Mouse (Mus musculus) CH12.LX (cell line): Measurements from ENCODE around the gene Ell. TPM values are rescaled to one million over a fixed set of nuclear protein-coding genes. Genes with fewer than 3 reads are reported as not detected.

Source experiments
- DNase-seq: peaks from one replicate; pipeline ENCODE4 v3.0.0-alpha.2; 2013; ENCODE audit errors: extremely low read depth
- H3K27ac ChIP-seq: 2 replicates; pipeline ENCODE4 v1.5.1; 2012; ENCODE audit warnings: low read depth, mild to moderate bottlenecking, control low read depth, moderate library complexity; ENCODE audit not compliant: insufficient read depth
- H3K27me3 ChIP-seq: replicated peaks from 2 replicates; pipeline ENCODE3; 2012; ENCODE audit warnings: inconsistent platforms
- H3K36me3 ChIP-seq, 2 experiments: replicated peaks in 1 of 2; 2 replicates each; pipeline versions ENCODE3 to v1.6.1; 2012; ENCODE audit warnings: inconsistent platforms in 1 of 2, low read length in 1 of 2, mild to moderate bottlenecking in 1 of 2, mixed read lengths in 1 of 2, moderate library complexity in 1 of 2; ENCODE audit not compliant: control insufficient read depth in 1 of 2, insufficient read depth in 1 of 2
- H3K4me1 ChIP-seq, 2 experiments: 2 replicates each; pipeline ENCODE4 v1.6.1; 2012; ENCODE audit warnings: inconsistent platforms in 1 of 2, moderate library complexity in 1 of 2; ENCODE audit not compliant: insufficient read depth in 2 of 2, control insufficient read depth in 1 of 2
- H3K4me2 ChIP-seq: 2 replicates; pipeline ENCODE4 v1.6.1; 2012; ENCODE audit warnings: low read depth, mild to moderate bottlenecking, control low read depth; ENCODE audit not compliant: poor library complexity, insufficient read depth, severe bottlenecking
- H3K4me3 ChIP-seq, 3 experiments: fragments of 150-350 bp in 1 of 3; sonication (generic) in 1 of 3; replicated peaks in 1 of 3; 2 replicates each; pipeline versions ENCODE3 to v1.5.1; 2011 to 2012; ENCODE audit warnings: low read depth in 2 of 3, low read length in 2 of 3, mild to moderate bottlenecking in 2 of 3, moderate library complexity in 2 of 3, control low read depth in 1 of 3, improper control_type of control experiment in 1 of 3, inconsistent platforms in 1 of 3, mixed read lengths in 1 of 3; ENCODE audit not compliant: poor library complexity in 1 of 3
- H3K79me2 ChIP-seq: replicated peaks from 2 replicates; pipeline ENCODE4 v1.6.1; 2012; ENCODE audit warnings: mild to moderate bottlenecking, moderate library complexity; ENCODE audit not compliant: control insufficient read depth, poor library complexity, insufficient read depth, severe bottlenecking; ENCODE audit errors: extremely low read depth
- H3K9ac ChIP-seq: 2 replicates; pipeline ENCODE4 v1.6.1; 2012; ENCODE audit warnings: low read depth, mild to moderate bottlenecking, control low read depth, moderate library complexity; ENCODE audit not compliant: insufficient read depth
- H3K9me3 ChIP-seq: replicated peaks from 2 replicates; pipeline ENCODE3; 2012; ENCODE audit warnings: low read length, inconsistent platforms, mixed read lengths
- BHLHE40 ChIP-seq: IDR thresholded peaks from 2 replicates; pipeline ENCODE4 v1.6.1; 2011; ENCODE audit warnings: mild to moderate bottlenecking, low read depth, low read length, improper control_type of control experiment
- CHD2 ChIP-seq: IDR thresholded peaks from 2 replicates; pipeline ENCODE4 v1.6.1; 2011; ENCODE audit warnings: low read length, improper control_type of control experiment
- CTCF ChIP-seq, 2 experiments: IDR thresholded peaks in 1 of 2; conservative IDR thresholded peaks in 1 of 2; 2 replicates each; pipeline ENCODE4 v1.5.1; 2011 to 2012; ENCODE audit warnings: low read depth in 2 of 2, low read length in 2 of 2, improper control_type of control experiment in 1 of 2, inconsistent platforms in 1 of 2, mild to moderate bottlenecking in 1 of 2, moderate library complexity in 1 of 2
- ELF1 ChIP-seq: IDR thresholded peaks from 2 replicates; pipeline ENCODE4 v1.6.1; 2014; ENCODE audit warnings: low read depth, mild to moderate bottlenecking, inconsistent platforms, low read length, improper control_type of control experiment
- EP300 ChIP-seq: IDR thresholded peaks from 2 replicates; pipeline ENCODE4 v1.6.1; 2011; ENCODE audit warnings: low read length, improper control_type of control experiment
- ETS1 ChIP-seq: conservative IDR thresholded peaks from 2 replicates; pipeline ENCODE4 v1.6.1; 2012; ENCODE audit warnings: low read depth, mild to moderate bottlenecking, inconsistent platforms, low read length, improper control_type of control experiment, moderate library complexity
- HCFC1 ChIP-seq: IDR thresholded peaks from 2 replicates; pipeline ENCODE4 v1.6.1; 2012; ENCODE audit warnings: low read depth, mild to moderate bottlenecking, inconsistent platforms, low read length, improper control_type of control experiment
- IRF4 ChIP-seq: IDR thresholded peaks from 2 replicates; pipeline ENCODE4 v1.6.1; 2014; ENCODE audit warnings: low read depth, mild to moderate bottlenecking, inconsistent platforms, low read length, improper control_type of control experiment
- JUN ChIP-seq: IDR thresholded peaks from 2 replicates; pipeline ENCODE4 v1.6.1; 2011; ENCODE audit warnings: low read depth, mild to moderate bottlenecking, low read length, improper control_type of control experiment, moderate library complexity; ENCODE audit not compliant: insufficient read depth
- KAT2A ChIP-seq: IDR thresholded peaks from 2 replicates; pipeline ENCODE4 v1.6.1; 2012; ENCODE audit warnings: low read length, improper control_type of control experiment, inconsistent platforms; ENCODE audit not compliant: insufficient replicate concordance
- MAFK ChIP-seq: IDR thresholded peaks from 2 replicates; pipeline ENCODE4 v1.6.1; 2011; ENCODE audit warnings: low read length, improper control_type of control experiment; ENCODE audit not compliant: insufficient replicate concordance
- MAX ChIP-seq: IDR thresholded peaks from 2 replicates; pipeline ENCODE4 v1.6.1; 2011; ENCODE audit warnings: low read length, improper control_type of control experiment
- MAZ ChIP-seq: IDR thresholded peaks from 2 replicates; pipeline ENCODE4 v1.6.1; 2012; ENCODE audit warnings: low read depth, mild to moderate bottlenecking, inconsistent platforms, low read length, improper control_type of control experiment, moderate library complexity
- MXI1 ChIP-seq: IDR thresholded peaks from 2 replicates; pipeline ENCODE4 v1.6.1; 2011; ENCODE audit warnings: mild to moderate bottlenecking, low read depth, low read length, improper control_type of control experiment
- NELFE ChIP-seq: IDR thresholded peaks from 2 replicates; pipeline ENCODE4 v1.6.1; 2011; ENCODE audit warnings: low read depth, low read length, improper control_type of control experiment
- NRF1 ChIP-seq: IDR thresholded peaks from 2 replicates; pipeline ENCODE4 v1.6.1; 2014; ENCODE audit warnings: low read depth, mild to moderate bottlenecking, inconsistent platforms, low read length, improper control_type of control experiment, moderate library complexity
- POLR2A ChIP-seq: IDR thresholded peaks from 2 replicates; pipeline ENCODE4 v1.6.1; 2011; ENCODE audit warnings: low read depth, mild to moderate bottlenecking, improper control_type of control experiment, low read length
- SIN3A ChIP-seq: IDR thresholded peaks from 2 replicates; pipeline ENCODE4 v1.6.1; 2012; ENCODE audit warnings: low read length, improper control_type of control experiment, inconsistent platforms
- SMC3 ChIP-seq: IDR thresholded peaks from 2 replicates; pipeline ENCODE4 v1.6.1; 2011; ENCODE audit warnings: low read depth, low read length, improper control_type of control experiment
- TBP ChIP-seq: conservative IDR thresholded peaks from 2 replicates; pipeline ENCODE4 v1.6.1; 2011; ENCODE audit warnings: low read depth, low read length, improper control_type of control experiment
- TCF12 ChIP-seq: IDR thresholded peaks from 2 replicates; pipeline ENCODE4 v1.6.1; 2014; ENCODE audit warnings: low read depth, mild to moderate bottlenecking, inconsistent platforms, low read length, improper control_type of control experiment
- UBTF ChIP-seq: IDR thresholded peaks from 2 replicates; pipeline ENCODE4 v1.6.1; 2012; ENCODE audit warnings: low read depth, mild to moderate bottlenecking, inconsistent platforms, low read length, improper control_type of control experiment, moderate library complexity
- ZC3H11A ChIP-seq: IDR thresholded peaks from 2 replicates; pipeline ENCODE4 v1.6.1; 2012; ENCODE audit warnings: low read depth, mild to moderate bottlenecking, inconsistent platforms, low read length, improper control_type of control experiment
- dilution Hi-C: fragments of 300-500 bp; cut with MboI; formaldehyde crosslinking; loops from 2 replicates; pipeline ENCODE4 v1.14.3; 2020; ENCODE audit warnings: low sequenced_read_pairs; ENCODE audit not compliant: extremely low pct_unique_long_range_greater_than_20kb, extremely low pct_ligation_motif_present
- in situ Hi-C: fragments of 300-500 bp; cut with MboI; formaldehyde crosslinking; loops from 3 replicates; pipeline ENCODE4 v1.14.3; 2019; ENCODE audit warnings: low sequenced_read_pairs, low pct_ligation_motif_present, low pct_unique_long_range_greater_than_20kb, mixed read lengths
- polyA plus RNA-seq: library from polyadenylated mRNA; unstranded; fragments of >175 nt; gene quantifications from 2 replicates; pipeline ENCODE4 v1.2.1, GENCODE M21; 2012; ENCODE audit warnings: low read depth; ENCODE audit not compliant: insufficient read length
- total RNA-seq, 2 experiments: library from RNA; depleted of rRNA; stranded (reverse); fragments of 300-350 nt in 1 of 2; fragments of >200 nt in 1 of 2; gene quantifications; 2 replicates each; pipeline ENCODE4 v1.2.3; 2012 to 2014

Ell gene
- total and polyA plus RNA-seq, 3 experiments = 6.5 to 17.9 (median 9.8) TPM

- DNase-seq = no peak
- Histone ChIP-seq H3K27me3 (no peaks in the 10 kb centered on the region), H3K79me2 (peaks cover 2% of the 10 kb centered on the region; the same call in 1 of the 2 replicates), H3K4me2 (no peak overlapping the region), H3K9ac (no peak overlapping the region)
- dilution Hi-C loops (no loop called here), in situ Hi-C loops (no loop called here)
- TF ChIP-seq TCF12 (no peak), ZC3H11A (no peak), IRF4 (no peak), BHLHE40 (no peak), CHD2 (no peak), NRF1 (no peak), KAT2A (no peak), UBTF (no peak), ETS1 (no peak)
- TF ChIP-seq, all 38 proteins: peak for 0
- peaks cover 16% of the 10 kb centered on the region for H3K9me3 ChIP-seq
- peaks cover 63 to 81% of the 10 kb centered on the region in 2 experiments for H3K36me3 ChIP-seq
- no peak overlapping the region for H3K4me3 ChIP-seq
- no peak overlapping the region for H3K27ac ChIP-seq
- H3K4me1 ChIP-seq = peaks cover 5 to 14% of the 10 kb centered on the region in 2 experiments
Measured at GRCm38 (mm10) chr8:70598722-70599121, 59.5 kb downstream of the Ell start.

- Histone ChIP-seq H3K9ac (no peak overlapping the region), H3K27me3 (no peaks in the 10 kb centered on the region), H3K27ac (no peak overlapping the region), H3K4me3 (no peak overlapping the region), H3K9me3 (peaks cover 16% of the 10 kb centered on the region), H3K79me2 (peaks cover 2% of the 10 kb centered on the region; the same call in 1 of the 2 replicates), H3K4me2 (no peak overlapping the region), H3K4me1 (peaks cover 7 to 16% of the 10 kb centered on the region in 2 experiments)
- in situ Hi-C loops (loop anchor here (10.0 kb wide), 1 partner anchor 55 kb away; no protein-coding TSS in a partner anchor), dilution Hi-C loops (no loop called here)
- DNase-seq = no peak
- no peak for TF ChIP-seq ELF1
- no peak for TF ChIP-seq EP300
- TF ChIP-seq TBP = no peak
- TF ChIP-seq POLR2A = no peak
- TF ChIP-seq NELFE = no peak
- no peak for TF ChIP-seq IRF4
- TF ChIP-seq MXI1 = no peak
- TF ChIP-seq ZC3H11A = no peak
- no peak for TF ChIP-seq MAFK
- TF ChIP-seq CTCF (conservative IDR thresholded peaks at IDR 0.05 in 1 of 2, IDR thresholded peaks at IDR 0.05 in 1 of 2; ENCODE audit: low read depth in 2 of 2, low read length in 2 of 2) = no peak
- TF ChIP-seq SIN3A = no peak
- TF ChIP-seq MAX = no peak
- no peak for TF ChIP-seq JUN
- TF ChIP-seq TCF12 = no peak
- TF ChIP-seq NRF1 = no peak
- no peak for TF ChIP-seq HCFC1
- no peak for TF ChIP-seq SMC3
- TF ChIP-seq MAZ = no peak
- TF ChIP-seq, all 38 proteins: peak for 0
- H3K36me3 ChIP-seq = peaks cover 66 to 90% of the 10 kb centered on the region in 2 experiments
Measured at GRCm38 (mm10) chr8:70599507-70600290, 60.4 kb downstream of the Ell start.
